Mouse (Mus musculus) T-helper 1 cell (primary cell): ENCODE measurements around the gene Iqch.

ENCODE experiments used
- in situ Hi-C: fragments of 300-600 bp; cut with MboI, MseI; formaldehyde crosslinking; loops from one replicate; pipeline ENCODE4 v1.15.1; 2025; ENCODE audit warnings: high pct_unique_total_duplicates

Iqch gene

GRCm38 (mm10) chr9:63612565-63613515 is 10.5 kb upstream of the Iqch start:
- in situ Hi-C loops = no loop called here

GRCm38 (mm10) chr9:63611967-63612366 is 9.7 kb upstream of the Iqch start:
- in situ Hi-C loops = no loop called here

- in situ Hi-C loops = no loop called here
Observed at GRCm38 (mm10) chr9:63610841-63611366, 8.6 kb upstream of the Iqch start.

- in situ Hi-C loops = no loop called here
Observed at GRCm38 (mm10) chr9:63610231-63610630, 7.9 kb upstream of the Iqch start.

GRCm38 (mm10) chr9:63609776-63610175 is 7.5 kb upstream of the Iqch start:
- in situ Hi-C loops = loop anchor here (10.0 kb wide), 1 partner anchor 1855 kb away; no protein-coding TSS in a partner anchor

GRCm38 (mm10) chr9:63609246-63609645 is 7.0 kb upstream of the Iqch start:
- in situ Hi-C loops = loop anchor here (10.0 kb wide), 1 partner anchor 1854 kb away; no protein-coding TSS in a partner anchor

GRCm38 (mm10) chr9:63608006-63608405 is 5.7 kb upstream of the Iqch start:
- in situ Hi-C loops = loop anchor here (10.0 kb wide), 1 partner anchor 1853 kb away; no protein-coding TSS in a partner anchor

GRCm38 (mm10) chr9:63606594-63606993 is 4.3 kb upstream of the Iqch start:
- in situ Hi-C loops = loop anchor here (10.0 kb wide), 1 partner anchor 1852 kb away; no protein-coding TSS in a partner anchor

GRCm38 (mm10) chr9:63603849-63604248 is 1.6 kb upstream of the Iqch start:
- in situ Hi-C loops = loop anchor here (10.0 kb wide), 1 partner anchor 1849 kb away; no protein-coding TSS in a partner anchor

- in situ Hi-C loops = no loop called here
Observed at GRCm38 (mm10) chr9:63596660-63597059, 5.6 kb downstream of the Iqch start.

GRCm38 (mm10) chr9:63595652-63596051 is 6.6 kb downstream of the Iqch start:
- in situ Hi-C loops = no loop called here

GRCm38 (mm10) chr9:63595032-63595431 is 7.3 kb downstream of the Iqch start:
- in situ Hi-C loops = no loop called here

GRCm38 (mm10) chr9:63591661-63592256 is 10.5 kb downstream of the Iqch start:
- in situ Hi-C loops = no loop called here

- in situ Hi-C loops = no loop called here
Observed at GRCm38 (mm10) chr9:63590592-63590991, 11.7 kb downstream of the Iqch start.

- in situ Hi-C loops = no loop called here
Observed at GRCm38 (mm10) chr9:63589209-63589608, 13.1 kb downstream of the Iqch start.

- in situ Hi-C loops = no loop called here
Observed at GRCm38 (mm10) chr9:63585251-63585650, 17.0 kb downstream of the Iqch start.

GRCm38 (mm10) chr9:63581778-63582177 is 20.5 kb downstream of the Iqch start:
- in situ Hi-C loops = no loop called here

GRCm38 (mm10) chr9:63580046-63580445 is 22.2 kb downstream of the Iqch start:
- in situ Hi-C loops = no loop called here

GRCm38 (mm10) chr9:63579644-63580043 is 22.6 kb downstream of the Iqch start:
- in situ Hi-C loops = no loop called here

- in situ Hi-C loops = no loop called here
Observed at GRCm38 (mm10) chr9:63577469-63577868, 24.8 kb downstream of the Iqch start.

GRCm38 (mm10) chr9:63572874-63573273 is 29.4 kb downstream of the Iqch start:
- in situ Hi-C loops = no loop called here

- in situ Hi-C loops = no loop called here
Observed at GRCm38 (mm10) chr9:63571895-63572294, 30.4 kb downstream of the Iqch start.
